Mouse (Mus musculus) gastrocnemius, adult 2 months (tissue): ENCODE data around the gene Gapdh. TPM values are rescaled to one million over a fixed set of nuclear protein-coding genes. Genes with fewer than 3 reads are reported as not detected.
"Not testable (repeated sequence)": the region's sequence is repeated elsewhere in the genome, so short reads cannot be mapped to it uniquely, and the experiment has no call there.

Source experiments
- DNase-seq: peaks from one replicate; pipeline ENCODE4 v3.0.0; 2022
- H3K27ac ChIP-seq: fragments of 200-600 bp; 2 replicates; pipeline ENCODE4 v1.8.1; 2022; ENCODE audit warnings: mild to moderate bottlenecking
- H3K4me3 ChIP-seq: fragments of 200-600 bp; 2 replicates; pipeline ENCODE4 v1.8.1; 2022; ENCODE audit warnings: mild to moderate bottlenecking, moderate library complexity
- CTCF ChIP-seq: fragments of 200-600 bp; IDR thresholded peaks from 2 replicates; pipeline ENCODE4 v1.8.1; 2022; ENCODE audit warnings: antibody characterized with exemption, mild to moderate bottlenecking, moderate library complexity
- intact Hi-C: fragments of 180-260 bp; cut with DNase I; formaldehyde crosslinking; loops from one replicate; pipeline ENCODE4 v1.15.1; 2025
- total RNA-seq, 2 experiments: library from RNA; stranded (reverse); gene quantifications; 2 replicates each; pipeline ENCODE4 v1.2.3; 2021

The Gapdh gene
- total RNA-seq, 2 experiments from 2014 or later: 9,742 to 11,894 TPM

GRCm38 (mm10) chr6:125165328-125165891 lies 857 bp downstream of the Gapdh start:
- Histone ChIP-seq H3K27ac (peak overlapping the region; percentile 99), H3K4me3 (peak overlapping the region; percentile 77)
- intact Hi-C loops: no loop called here
- peak; percentile 98 for DNase-seq
- no peak for TF ChIP-seq CTCF

- Histone ChIP-seq H3K27ac (peak overlapping the region; percentile 99), H3K4me3 (peak overlapping the region; percentile 77)
- intact Hi-C loops: no loop called here
- no peak for TF ChIP-seq CTCF
- peak; percentile 84 for DNase-seq
These were observed 1.5 kb downstream of the Gapdh start for GRCm38 (mm10) chr6:125164672-125165327.

GRCm38 (mm10) chr6:125163801-125164657 lies 2.2 kb downstream of the Gapdh start:
- no peak for TF ChIP-seq CTCF
- H3K27ac ChIP-seq: peak overlapping the region; percentile 99
- intact Hi-C loops: no loop called here
- H3K4me3 ChIP-seq: peak overlapping the region; percentile 77
- peak; percentile 82 for DNase-seq

GRCm38 (mm10) chr6:125162615-125163305 lies 3.5 kb downstream of the Gapdh start:
- DNase-seq: peak; percentile 11
- intact Hi-C loops: not testable (repeated sequence)
- peak overlapping the region; percentile 99 for H3K27ac ChIP-seq
- H3K4me3 ChIP-seq: peak overlapping the region; percentile 77

GRCm38 (mm10) chr6:125161971-125162370 lies 4.3 kb downstream of the Gapdh start:
- Histone ChIP-seq H3K4me3 (peak overlapping the region; percentile 77), H3K27ac (peak overlapping the region; percentile 99)
- DNase-seq: peak; percentile 73
- TF ChIP-seq CTCF: peak; percentile 65
- intact Hi-C loops: not testable (repeated sequence)

- Histone ChIP-seq H3K27ac (peak overlapping the region; percentile 99), H3K4me3 (peak overlapping the region; percentile 77)
- no peak for TF ChIP-seq CTCF
- intact Hi-C loops: no loop called here
- DNase-seq: peak; percentile 86
These were observed 5.2 kb downstream of the Gapdh start for GRCm38 (mm10) chr6:125160854-125161760.

GRCm38 (mm10) chr6:125160558-125160853 lies 5.8 kb downstream of the Gapdh start:
- intact Hi-C loops: no loop called here
- H3K27ac ChIP-seq: peak overlapping the region; percentile 99
- H3K4me3 ChIP-seq: no peak overlapping the region
- TF ChIP-seq CTCF: no peak
- DNase-seq: peak; percentile 64

GRCm38 (mm10) chr6:125159773-125160557 lies 6.3 kb downstream of the Gapdh start:
- peak overlapping the region; percentile 99 for H3K27ac ChIP-seq
- intact Hi-C loops: no loop called here
- no peak for TF ChIP-seq CTCF
- DNase-seq: no peak
- H3K4me3 ChIP-seq: no peak overlapping the region

GRCm38 (mm10) chr6:125158944-125159492 lies 7.2 kb downstream of the Gapdh start:
- DNase-seq: no peak
- intact Hi-C loops: no loop called here
- Histone ChIP-seq H3K4me3 (no peak overlapping the region), H3K27ac (no peak overlapping the region)
- no peak for TF ChIP-seq CTCF

- no peak for TF ChIP-seq CTCF
- peak; percentile 18 for DNase-seq
- intact Hi-C loops: no loop called here
- H3K4me3 ChIP-seq: no peak overlapping the region
- H3K27ac ChIP-seq: 0 out of 2 replicates have a peak overlapping the region, but pooled peaks have one; percentile 17
These were observed 9.2 kb downstream of the Gapdh start for GRCm38 (mm10) chr6:125156903-125157614.
